Mouse (Mus musculus): ENCODE data around the gene 2310034G01Rik. TPM values are rescaled to one million over a fixed set of nuclear protein-coding genes. Genes with fewer than 3 reads are reported as not detected.

Gene 2310034G01Rik
- polyA plus RNA-seq, 1 experiment from 2014 or later, result 2.4 TPM

DNA sequence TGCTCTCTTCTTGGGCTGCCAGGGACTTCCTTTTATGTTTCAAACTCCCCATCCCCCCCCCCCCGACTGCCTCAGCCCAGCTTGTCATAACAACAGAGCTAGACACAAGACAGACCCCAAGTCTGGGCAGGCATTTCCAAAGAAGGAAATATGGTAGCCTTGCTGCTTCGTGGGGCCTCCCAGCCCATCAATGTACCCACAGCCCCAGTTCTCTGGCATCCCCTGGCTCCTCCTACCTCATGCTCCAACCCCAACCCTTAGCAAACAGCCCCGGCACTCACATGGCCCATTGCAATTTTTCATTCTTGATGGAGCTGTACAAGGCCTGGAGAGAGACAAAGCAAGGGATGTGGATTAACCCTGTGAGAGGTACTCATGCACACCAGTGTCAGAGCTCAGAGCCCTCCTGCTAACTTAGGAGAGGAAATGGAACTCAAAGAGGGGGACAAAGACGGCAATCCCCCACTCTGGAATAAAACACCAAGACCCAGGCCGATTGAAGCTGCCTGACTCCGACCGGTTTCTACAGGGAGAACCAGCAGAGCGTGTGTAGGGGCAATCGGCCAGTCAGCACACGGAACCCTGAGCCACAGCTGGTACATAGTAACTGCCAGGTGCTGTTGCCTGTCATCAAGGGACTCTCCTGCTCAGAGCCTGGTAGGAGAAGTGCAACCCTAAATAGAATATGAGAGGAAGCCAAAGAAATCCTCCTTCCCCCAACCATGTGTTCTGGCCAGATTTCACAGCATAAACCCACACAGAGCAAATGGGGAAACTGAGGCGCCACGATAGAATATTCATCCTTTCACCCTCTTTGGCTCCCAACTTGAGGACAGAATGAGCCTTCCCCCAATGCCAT, 34.1 kb downstream of the 2310034G01Rik start:
- H3K9me3 ChIP-seq, result no peaks in the 10 kb centered on the region
- peaks cover 95% of the 10 kb centered on the region for H3K27me3 ChIP-seq
- H3K4me1 ChIP-seq (replicated peaks), result peaks cover 57% of the 10 kb centered on the region
- ATAC-seq (ENCODE audit: low FRiP score), result no peak
- H3K27ac ChIP-seq, result no peak overlapping the region
- H3K36me3 ChIP-seq, result peaks cover 41% of the 10 kb centered on the region
- H3K4me2 ChIP-seq, result peak overlapping the region; percentile 76
- 47% methylated on average over 12 of the region's 12 CpGs for WGBS
- peak overlapping the region; percentile 57 for H3K4me3 ChIP-seq
- peak overlapping the region; percentile 84 for H3K9ac ChIP-seq

DNA sequence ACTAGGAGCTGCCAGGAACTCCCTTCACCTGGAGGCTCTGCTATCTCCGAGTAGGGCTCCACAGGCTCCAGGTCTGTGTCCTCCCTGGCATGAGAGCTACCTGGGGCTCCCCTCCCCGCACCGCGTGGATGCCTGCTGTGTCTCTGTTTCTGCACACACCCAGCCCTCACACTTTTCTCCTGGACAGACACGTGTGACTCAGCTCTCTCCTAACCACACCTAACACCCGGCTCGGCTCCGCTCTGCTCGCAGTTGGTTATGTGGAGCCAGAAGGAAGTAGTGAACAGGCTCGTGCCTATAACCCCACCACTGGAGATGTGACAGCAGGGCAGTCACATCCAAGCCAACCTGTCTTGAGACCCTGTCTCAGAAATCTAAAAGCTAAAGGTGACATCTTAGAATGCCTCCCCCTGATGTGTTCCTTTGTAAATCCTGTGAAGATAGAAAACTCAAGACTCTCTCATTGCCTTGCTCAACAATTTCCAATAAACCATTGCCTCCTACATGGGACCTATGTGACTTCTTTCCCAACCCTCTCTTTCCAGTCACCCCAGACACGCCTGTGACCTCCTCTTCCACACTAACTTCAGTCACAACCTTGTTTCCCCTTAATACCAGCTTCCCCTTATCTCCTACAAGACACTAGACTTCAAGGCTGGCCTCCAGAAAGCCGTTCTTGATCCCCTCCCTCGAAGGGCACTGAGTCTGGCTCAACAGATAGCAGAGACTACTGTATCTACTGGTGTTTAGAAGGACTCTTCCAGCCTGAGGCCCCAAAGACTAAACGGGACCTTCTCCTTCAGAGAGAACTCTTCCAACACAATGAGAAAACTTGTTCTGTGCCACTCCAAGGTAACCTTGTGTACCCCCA, 35.0 kb downstream of the 2310034G01Rik start:
- Histone ChIP-seq H3K4me1 (replicated peaks) (peaks cover 48% of the 10 kb centered on the region), H3K9ac (no peak overlapping the region), H3K27me3 (peaks cover 94% of the 10 kb centered on the region), H3K9me3 (no peaks in the 10 kb centered on the region), H3K4me2 (no peak overlapping the region), H3K4me3 (no peak overlapping the region), H3K27ac (no peak overlapping the region), H3K36me3 (peaks cover 47% of the 10 kb centered on the region)
- 49% methylated on average over 14 of the region's 14 CpGs for WGBS
- no peak for ATAC-seq (ENCODE audit: low FRiP score)

DNA sequence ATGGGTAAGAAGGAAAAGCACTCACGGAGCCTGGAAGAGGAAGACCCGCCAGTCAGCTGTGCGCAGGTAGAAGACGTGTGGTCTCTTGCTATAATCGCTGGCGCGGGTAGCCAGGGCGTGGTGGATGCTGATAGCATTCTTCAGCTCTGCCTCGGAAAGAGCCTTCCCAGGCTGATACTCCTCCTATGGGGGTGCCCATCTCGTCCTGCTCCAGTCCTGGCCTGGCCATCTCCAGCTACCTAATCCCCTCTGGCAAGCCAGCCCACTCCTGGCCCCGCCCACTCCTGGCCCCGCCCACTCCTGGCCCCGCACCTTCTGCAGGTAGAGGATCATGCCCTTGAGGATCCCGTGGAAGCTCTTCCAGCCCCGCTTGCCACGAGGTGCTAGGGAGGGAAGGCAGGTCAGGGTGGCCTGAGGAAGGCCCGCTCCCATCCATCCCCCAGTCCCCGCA, 35.9 kb downstream of the 2310034G01Rik start:
- Histone ChIP-seq H3K9me3 (no peaks in the 10 kb centered on the region), H3K9ac (no peak overlapping the region), H3K4me2 (no peak overlapping the region), H3K27ac (no peak overlapping the region), H3K36me3 (peaks cover 47% of the 10 kb centered on the region), H3K27me3 (peaks cover 92% of the 10 kb centered on the region), H3K4me3 (no peak overlapping the region), H3K4me1 (replicated peaks) (peaks cover 41% of the 10 kb centered on the region)
- 15% methylated on average over 18 of the region's 18 CpGs for WGBS
- no peak for ATAC-seq (ENCODE audit: low FRiP score)

DNA sequence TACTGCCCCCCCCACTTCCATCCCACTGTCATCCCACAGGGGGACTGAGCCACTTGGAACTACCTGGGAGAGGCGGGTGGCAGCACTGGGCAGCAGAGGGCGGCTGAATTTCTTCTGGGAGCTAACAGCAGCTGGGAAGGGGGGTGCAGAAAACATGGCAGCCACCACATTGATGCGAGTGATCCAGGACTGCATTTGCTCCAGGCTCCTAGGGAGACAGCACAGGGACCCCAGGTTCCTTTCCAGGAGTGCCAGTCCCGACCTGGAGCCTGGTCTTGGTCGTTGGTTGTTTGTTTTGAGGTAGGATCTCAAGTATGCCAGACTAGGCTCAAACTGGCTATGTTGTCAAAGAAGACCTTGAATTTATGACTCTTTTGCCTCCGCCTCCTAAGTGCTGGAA, 36.5 kb downstream of the 2310034G01Rik start:
- peaks cover 40% of the 10 kb centered on the region for H3K4me1 ChIP-seq (replicated peaks)

DNA sequence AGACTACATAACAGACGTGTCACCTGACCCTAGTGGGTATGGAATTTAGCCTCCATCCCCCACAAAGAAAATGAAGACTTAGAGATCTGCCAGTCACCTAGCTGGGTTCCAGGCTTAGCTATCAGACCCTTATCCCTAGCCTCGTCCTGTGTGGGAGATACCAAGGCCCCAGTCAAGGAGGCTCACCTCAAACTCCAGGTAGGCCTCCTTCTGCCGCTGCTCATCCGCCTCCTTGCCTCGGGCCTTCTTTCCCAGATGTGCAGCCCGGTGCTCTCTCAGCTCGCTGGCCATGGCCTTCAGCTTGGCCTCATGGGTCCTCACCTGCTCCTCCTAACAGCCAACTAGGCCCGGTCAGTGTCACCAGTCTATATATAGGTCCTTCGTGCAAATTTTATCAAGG, 37.0 kb downstream of the 2310034G01Rik start:
- Histone ChIP-seq H3K4me3 (no peak overlapping the region), H3K4me1 (replicated peaks) (peaks cover 37% of the 10 kb centered on the region), H3K4me2 (no peak overlapping the region), H3K9ac (no peak overlapping the region), H3K27me3 (peaks cover 90% of the 10 kb centered on the region), H3K9me3 (no peaks in the 10 kb centered on the region), H3K27ac (no peak overlapping the region), H3K36me3 (peaks cover 47% of the 10 kb centered on the region)
- 86% methylated on average over 9 of the region's 9 CpGs for WGBS
- no peak for ATAC-seq (ENCODE audit: low FRiP score)

More for the DNA sequence above, 36.5 kb downstream of the 2310034G01Rik start:
- Histone ChIP-seq H3K9me3 (no peaks in the 10 kb centered on the region), H3K4me3 (no peak overlapping the region), H3K9ac (no peak overlapping the region), H3K36me3 (peaks cover 47% of the 10 kb centered on the region), H3K27ac (no peak overlapping the region), H3K27me3 (peaks cover 90% of the 10 kb centered on the region), H3K4me2 (no peak overlapping the region)
- no peak for ATAC-seq (ENCODE audit: low FRiP score)
- 74% methylated on average over 6 of the region's 6 CpGs for WGBS

DNA sequence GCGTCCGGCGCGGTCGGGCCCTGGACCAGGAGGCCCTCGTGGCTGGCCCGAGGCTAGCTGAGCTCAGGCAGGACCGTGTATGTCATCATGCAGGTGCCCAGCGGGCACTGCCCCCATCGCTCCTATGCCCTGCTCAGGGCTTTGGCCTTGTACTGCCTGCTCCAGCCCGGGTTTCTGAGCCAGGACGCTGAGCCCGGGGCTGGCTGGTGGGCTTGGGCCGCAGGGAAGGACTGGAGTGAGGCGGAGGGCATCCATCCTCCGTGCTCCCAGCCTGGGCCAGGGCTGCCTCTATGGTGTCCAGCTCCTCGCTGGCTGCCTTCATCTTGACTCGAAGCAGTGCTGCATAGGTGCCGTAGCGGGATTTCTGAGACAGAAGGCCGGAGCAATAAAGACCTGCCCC, 37.5 kb downstream of the 2310034G01Rik start:
- Histone ChIP-seq H3K9ac (0 out of 2 replicates have a peak overlapping the region, but pooled peaks have one; percentile 13), H3K36me3 (peaks cover 47% of the 10 kb centered on the region), H3K9me3 (no peaks in the 10 kb centered on the region), H3K27me3 (peaks cover 90% of the 10 kb centered on the region), H3K4me1 (replicated peaks) (peaks cover 31% of the 10 kb centered on the region), H3K4me3 (no peak overlapping the region), H3K27ac (no peak overlapping the region), H3K4me2 (no peak overlapping the region)
- ATAC-seq (ENCODE audit: low FRiP score), result no peak
- 89% methylated on average over 21 of the region's 21 CpGs for WGBS

DNA sequence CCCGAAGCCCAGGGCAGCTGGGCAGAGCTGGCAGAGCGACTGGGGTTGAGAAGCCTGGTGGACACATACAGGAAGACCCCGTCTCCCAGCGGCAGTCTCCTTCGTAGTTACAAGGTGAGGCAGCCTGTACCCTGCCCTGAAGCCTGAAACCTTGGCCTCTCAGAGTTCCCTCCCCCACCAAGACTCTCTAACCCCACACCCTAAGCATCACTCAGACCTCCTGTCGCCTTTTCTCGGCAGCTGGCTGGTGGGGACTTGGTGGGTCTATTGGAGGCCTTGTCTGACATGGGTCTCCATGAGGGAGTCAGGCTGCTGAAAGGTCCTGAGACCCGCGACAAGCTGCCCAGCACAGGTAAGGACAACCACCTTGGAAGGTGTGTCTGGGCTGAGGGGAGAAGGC, 38.8 kb downstream of the 2310034G01Rik start:
- Histone ChIP-seq H3K27me3 (peaks cover 90% of the 10 kb centered on the region), H3K4me3 (no peak overlapping the region), H3K9ac (no peak overlapping the region), H3K4me1 (replicated peaks) (peaks cover 19% of the 10 kb centered on the region), H3K4me2 (no peak overlapping the region), H3K9me3 (no peaks in the 10 kb centered on the region), H3K36me3 (peaks cover 47% of the 10 kb centered on the region), H3K27ac (no peak overlapping the region)
- 90% methylated on average over 9 of the region's 9 CpGs for WGBS
- ATAC-seq (ENCODE audit: low FRiP score), result no peak

DNA sequence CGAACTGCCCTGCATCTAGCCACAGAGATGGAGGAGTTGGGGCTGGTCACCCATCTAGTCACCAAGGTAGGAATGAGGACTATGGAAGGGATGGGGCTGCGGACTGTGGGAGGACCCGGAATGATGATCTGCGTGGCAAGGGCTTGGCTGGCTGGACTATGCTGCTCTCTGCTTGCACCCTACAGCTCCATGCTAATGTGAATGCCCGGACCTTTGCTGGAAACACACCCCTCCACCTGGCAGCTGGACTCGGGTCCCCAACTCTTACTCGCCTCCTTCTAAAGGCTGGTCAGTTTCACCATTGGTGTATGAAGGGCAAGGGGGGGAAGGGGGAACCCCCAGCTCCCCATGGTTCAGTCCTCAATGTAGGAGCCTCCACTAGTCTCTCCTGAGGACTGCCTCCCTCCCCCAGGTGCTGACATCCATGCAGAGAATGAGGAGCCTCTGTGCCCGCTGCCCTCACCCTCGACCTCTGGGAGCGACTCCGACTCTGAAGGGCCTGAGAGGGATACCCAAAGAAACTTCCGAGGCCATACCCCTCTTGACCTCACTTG, 39.7 kb downstream of the 2310034G01Rik start:
- H3K36me3 ChIP-seq, result peaks cover 47% of the 10 kb centered on the region
- no peak overlapping the region for H3K27ac ChIP-seq
- H3K4me2 ChIP-seq, result no peak overlapping the region
- no peak for ATAC-seq (ENCODE audit: low FRiP score)
- H3K9ac ChIP-seq, result no peak overlapping the region
- H3K4me1 ChIP-seq (replicated peaks), result peaks cover 19% of the 10 kb centered on the region
- peaks cover 90% of the 10 kb centered on the region for H3K27me3 ChIP-seq
- H3K9me3 ChIP-seq, result no peaks in the 10 kb centered on the region
- WGBS, result 88% methylated on average over 12 of the region's 12 CpGs
- H3K4me3 ChIP-seq, result no peak overlapping the region

DNA sequence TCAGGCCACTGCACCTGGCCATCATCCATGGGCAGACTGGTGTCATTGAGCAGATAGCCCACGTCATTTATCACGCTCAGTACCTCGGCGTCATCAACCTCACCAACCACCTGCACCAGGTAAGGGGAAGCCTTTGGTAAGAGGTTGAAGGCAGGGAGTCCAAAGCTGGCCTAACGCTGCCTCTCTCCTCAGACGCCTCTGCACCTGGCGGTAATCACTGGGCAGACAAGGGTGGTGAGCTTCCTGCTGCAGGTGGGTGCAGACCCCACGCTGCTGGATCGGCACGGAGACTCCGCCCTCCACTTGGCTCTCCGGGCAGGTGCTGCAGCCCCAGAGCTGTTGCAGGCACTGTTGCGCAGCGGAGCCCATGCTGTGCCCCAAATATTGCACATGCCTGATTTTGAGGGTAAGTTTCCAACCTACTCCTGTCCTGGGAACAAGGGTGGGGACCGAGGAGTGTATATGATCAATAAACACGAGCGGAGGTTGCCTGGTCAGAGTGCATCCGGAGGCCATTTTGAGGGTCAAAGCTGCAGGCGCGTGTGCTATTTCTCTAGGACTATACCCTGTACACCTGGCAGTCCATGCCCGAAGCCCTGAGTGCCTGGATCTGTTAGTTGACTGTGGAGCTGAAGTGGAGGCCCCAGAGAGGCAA, 40.3 kb downstream of the 2310034G01Rik start:
- peaks cover 45% of the 10 kb centered on the region for H3K36me3 ChIP-seq
- H3K9ac ChIP-seq, result no peak overlapping the region
- no peak overlapping the region for H3K4me3 ChIP-seq
- no peak overlapping the region for H3K4me2 ChIP-seq
- WGBS, result 87% methylated on average over 21 of the region's 21 CpGs
- H3K27ac ChIP-seq, result no peak overlapping the region
- no peak for ATAC-seq (ENCODE audit: low FRiP score)
- H3K4me1 ChIP-seq (replicated peaks), result peaks cover 23% of the 10 kb centered on the region
- H3K27me3 ChIP-seq, result peaks cover 90% of the 10 kb centered on the region
- no peaks in the 10 kb centered on the region for H3K9me3 ChIP-seq

DNA sequence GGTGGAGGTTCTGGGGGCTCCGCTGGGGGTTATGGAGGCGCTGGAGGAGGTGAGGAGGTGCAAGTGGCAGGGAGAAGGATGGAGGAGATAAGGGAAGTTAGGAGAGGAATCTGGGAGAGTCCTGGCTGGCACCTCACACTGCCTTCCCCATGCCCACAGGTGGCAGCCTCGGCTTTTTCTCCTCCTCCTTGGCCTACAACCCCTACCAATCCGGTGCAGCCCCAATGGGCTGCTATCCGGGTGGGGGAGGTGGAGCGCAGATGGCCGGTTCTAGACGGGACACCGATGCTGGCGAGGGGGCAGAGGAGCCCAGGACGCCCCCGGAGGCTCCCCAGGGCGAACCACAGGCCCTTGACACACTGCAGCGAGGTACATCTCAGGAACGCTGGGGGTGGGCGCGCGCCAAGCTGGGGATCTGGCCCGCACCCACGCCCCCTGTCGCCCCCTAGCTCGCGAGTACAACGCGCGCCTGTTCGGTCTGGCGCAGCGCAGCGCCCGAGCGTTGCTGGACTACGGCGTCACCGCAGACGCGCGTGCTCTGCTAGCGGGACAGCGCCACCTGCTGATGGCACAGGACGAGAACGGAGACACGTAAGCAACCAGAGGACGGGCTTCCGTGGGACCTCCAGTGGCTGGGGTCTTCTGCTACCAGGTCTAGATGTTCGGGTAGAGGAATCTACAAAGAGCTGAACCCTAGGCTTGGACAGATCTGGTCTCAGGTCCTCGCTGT, 41.2 kb downstream of the 2310034G01Rik start:
- WGBS, result 2% methylated on average over 47 of the region's 47 CpGs
- Histone ChIP-seq H3K9me3 (no peaks in the 10 kb centered on the region), H3K4me1 (replicated peaks) (peaks cover 32% of the 10 kb centered on the region), H3K27ac (no peak overlapping the region), H3K4me2 (peak overlapping the region; percentile 78), H3K9ac (peak overlapping the region; percentile 74), H3K27me3 (peaks cover 84% of the 10 kb centered on the region), H3K36me3 (peaks cover 36% of the 10 kb centered on the region), H3K4me3 (peak overlapping the region; percentile 44)
- peak; percentile 59 for ATAC-seq (ENCODE audit: low FRiP score)

DNA sequence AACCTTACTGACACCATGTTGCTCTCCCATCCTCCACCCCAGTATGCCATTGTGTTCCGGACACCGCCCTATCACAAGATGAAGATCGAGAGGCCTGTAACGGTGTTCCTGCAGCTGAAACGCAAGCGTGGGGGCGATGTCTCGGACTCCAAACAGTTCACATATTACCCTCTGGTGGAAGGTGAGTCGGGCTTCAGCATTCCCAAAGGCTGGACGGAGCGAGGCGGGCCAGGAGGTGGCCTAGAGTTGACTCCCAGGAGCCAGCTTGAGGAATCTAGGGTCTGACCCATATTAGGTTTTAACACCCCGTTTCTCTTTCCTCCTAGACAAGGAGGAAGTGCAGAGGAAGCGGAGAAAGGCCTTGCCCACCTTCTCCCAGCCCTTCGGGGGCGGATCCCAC, 41.8 kb downstream of the 2310034G01Rik start:
- no peak for ATAC-seq (ENCODE audit: low FRiP score)
- H3K9ac ChIP-seq, result no peak overlapping the region
- peak overlapping the region; percentile 44; the same call in 1 of the 2 replicates for H3K4me3 ChIP-seq
- H3K27ac ChIP-seq, result no peak overlapping the region
- WGBS, result 54% methylated on average over 16 of the region's 16 CpGs
- peaks cover 34% of the 10 kb centered on the region for H3K4me1 ChIP-seq (replicated peaks)
- peak overlapping the region; percentile 78 for H3K4me2 ChIP-seq
- H3K27me3 ChIP-seq, result peaks cover 78% of the 10 kb centered on the region
- H3K9me3 ChIP-seq, result no peaks in the 10 kb centered on the region
- H3K36me3 ChIP-seq, result peaks cover 30% of the 10 kb centered on the region

Data from hindbrain, embryonic 13.5 days (tissue).